Mouse (Mus musculus) right cerebral cortex, postnatal 36 days (tissue): Measurements from ENCODE around the gene Fam186a.
"Not testable (repeated sequence)": the region's sequence is repeated elsewhere in the genome, so short reads cannot be mapped to it uniquely, and the experiment has no call there.

ENCODE experiments used
- DNase-seq, 2 experiments: peaks; one replicate each; pipeline ENCODE4 v3.0.0; 2022; ENCODE audit warnings: low spot score in 2 of 2, mixed read lengths in 1 of 2

The Fam186a gene

DNA sequence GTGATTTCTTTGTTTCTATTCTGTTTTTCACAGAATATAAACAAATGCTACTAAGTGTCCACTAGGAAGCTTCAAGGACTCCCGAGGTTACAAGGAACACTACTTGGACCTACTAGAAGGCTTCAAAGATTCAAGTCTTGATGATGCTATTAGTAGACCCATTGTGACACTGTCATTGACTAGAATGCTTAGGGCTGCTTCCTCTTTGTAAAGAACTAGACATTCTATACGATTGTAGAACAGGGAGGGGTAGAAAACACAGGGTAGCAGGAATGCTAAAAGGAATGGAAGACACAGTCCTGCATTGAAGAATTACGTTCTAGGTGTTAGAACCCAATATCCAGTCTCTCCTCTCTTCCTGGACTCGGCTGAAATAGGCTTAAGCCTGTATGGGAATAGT lies at the start of gene Fam186a:
TSS of gene Fam186a (minus strand) at position 101 of the 400 bp plus-strand sequence.
- DNase-seq, result no peak

DNA sequence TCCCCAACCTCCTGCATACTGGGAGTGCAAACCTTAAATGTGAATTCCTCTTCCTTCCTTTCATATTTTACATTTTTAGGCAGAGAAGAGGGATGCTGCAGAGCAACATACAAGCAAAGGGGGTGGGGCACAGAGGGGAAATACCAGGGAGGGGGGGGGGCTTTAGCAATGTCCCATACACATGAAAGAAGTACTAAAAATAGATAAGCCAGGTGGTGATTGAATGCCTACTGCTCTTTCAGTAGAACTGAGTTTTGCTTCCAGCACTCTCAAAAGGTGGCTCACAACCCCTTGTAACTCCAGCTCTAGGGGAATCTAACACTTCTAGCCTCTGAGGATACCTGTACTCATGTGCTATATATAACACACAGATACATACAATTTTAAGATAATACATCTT lies 39.3 kb upstream of the Fam186a start:
- DNase-seq, result no peak

DNA sequence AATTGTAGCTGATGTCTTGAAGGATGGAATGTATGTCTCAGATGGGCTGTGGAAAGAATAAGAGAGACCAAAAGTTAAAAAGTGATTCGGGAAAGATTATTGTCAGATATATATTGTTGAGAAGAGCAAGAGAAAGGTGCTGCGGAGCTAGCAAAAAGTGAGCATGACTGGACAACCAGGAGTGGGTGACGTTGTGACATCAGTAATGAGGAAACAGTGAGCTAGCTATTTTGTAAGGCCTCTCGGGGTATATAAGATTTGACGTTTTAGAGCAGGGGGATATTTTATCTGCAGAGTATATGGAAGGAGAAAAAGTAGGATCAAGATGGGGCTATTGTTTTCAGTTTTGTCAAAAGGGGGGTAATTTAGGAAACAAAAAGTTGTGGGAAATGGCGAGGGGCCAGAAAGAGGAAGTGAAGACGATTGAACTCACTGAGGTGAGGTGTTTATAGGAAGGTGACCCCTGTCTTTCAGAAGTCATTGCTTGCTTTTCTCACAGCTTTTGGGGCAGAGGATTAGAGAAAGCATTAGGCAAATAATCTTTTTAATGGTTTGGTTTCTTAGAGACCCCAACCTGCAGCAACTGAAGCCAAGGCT lies 37.9 kb upstream of the Fam186a start:
- DNase-seq, result no peak

DNA sequence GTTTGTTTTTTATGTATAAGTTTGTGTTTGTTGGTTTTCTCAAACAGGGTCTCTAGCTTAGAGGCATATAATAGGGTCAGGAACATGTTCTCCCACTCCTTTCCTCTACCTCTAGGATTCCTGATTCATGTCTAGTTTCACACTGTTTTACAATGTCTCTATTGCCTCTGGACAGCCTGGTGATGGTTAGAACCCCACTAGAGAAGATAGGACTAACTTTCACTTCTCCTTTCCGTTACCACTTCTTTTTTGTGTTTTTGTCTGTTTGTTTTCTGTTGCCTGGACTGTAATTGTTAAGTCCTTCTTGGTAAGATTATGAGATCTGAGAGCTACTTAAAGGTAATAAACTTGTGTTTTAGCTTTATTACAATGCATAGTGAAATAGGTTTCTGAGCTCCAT lies 32.5 kb upstream of the Fam186a start:
- no peak for DNase-seq

DNA sequence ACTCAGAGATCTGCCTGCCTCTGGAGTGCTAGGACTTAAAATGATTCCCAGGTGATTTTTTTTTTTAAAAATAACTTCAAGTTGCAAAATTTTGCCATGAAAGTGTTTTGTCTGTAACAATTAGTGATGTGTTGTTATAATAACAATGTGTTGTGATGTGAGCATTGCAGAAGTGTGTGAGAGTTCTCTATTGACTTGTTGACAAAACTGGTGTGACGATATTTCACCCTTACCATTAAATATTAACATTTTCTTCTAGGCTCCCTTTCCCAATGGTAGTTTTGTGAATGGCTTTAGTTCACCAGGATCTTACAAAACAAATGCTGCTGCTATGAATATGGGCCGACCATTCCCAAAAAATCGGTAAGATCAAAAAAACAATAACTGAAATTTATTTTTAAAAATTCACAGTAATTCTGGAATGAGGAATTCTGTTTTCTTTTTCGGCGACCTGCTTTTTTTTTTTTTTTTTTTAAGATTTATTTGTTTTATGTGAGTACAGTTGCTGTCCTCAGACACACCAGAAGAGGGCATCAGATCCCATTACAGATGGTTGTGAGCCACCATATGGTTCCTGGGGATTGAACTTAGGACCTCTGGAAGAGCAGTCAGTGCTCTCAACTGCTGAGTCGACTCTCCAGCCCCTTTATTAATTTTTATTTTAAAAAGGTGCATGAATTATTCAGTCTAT lies 30.4 kb upstream of the Fam186a start:
- no peak for DNase-seq

DNA sequence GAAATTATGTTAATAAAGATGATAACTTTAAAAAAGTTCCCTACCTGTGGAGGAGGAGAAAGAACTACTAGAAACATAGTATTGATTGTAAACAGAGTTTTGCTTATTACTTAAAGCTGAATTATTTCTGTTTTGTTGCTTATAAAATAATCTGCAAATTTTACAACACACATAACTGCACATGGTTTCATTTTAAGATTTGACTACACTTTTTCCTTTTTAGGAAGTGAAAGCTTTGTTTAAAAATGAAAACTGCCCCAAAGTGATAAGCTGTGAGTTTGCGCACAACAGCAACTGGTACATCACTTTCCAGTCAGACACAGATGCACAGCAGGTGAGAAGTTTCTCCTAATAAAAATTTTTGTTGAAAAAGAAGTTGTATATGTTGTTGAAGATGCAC lies 26.2 kb upstream of the Fam186a start:
- DNase-seq, result no peak

DNA sequence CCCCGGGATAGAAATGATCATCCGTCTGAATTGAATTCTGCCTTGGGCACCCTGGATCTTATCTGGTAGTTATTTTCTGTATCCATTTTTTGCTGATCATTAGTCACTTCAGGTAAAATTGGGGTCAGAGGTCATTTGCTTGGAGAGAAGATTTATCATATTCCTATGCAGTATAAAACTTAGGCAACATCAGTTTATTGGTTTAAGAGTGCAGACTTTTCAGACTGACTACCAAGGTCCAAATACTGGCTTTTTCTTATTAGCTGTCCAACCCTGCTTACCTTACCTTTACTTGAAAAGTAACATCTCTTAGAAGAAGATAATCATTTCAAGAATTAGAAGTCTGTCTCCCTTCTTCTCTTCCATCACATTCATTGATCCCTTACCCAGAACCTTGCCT lies 12.9 kb upstream of the Fam186a start:
- DNase-seq, result no peak

DNA sequence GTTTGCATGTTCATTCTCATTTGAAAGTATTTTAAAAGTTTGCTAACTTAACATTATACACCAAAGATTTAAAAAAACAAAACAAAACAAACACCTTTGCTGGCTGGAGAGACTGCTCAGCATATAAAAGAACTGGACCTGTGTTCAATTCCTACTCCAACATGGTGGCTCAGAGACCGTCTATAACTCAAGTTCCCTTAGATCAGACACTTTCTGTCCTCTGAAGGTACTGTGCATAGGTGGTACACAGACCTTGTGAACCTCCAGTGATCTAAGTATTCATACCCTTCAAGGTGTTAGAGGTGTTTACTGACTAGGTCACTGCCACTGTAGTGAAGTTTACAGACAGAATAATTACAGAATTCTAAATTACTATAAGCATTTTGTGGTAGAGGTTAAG lies 12.4 kb upstream of the Fam186a start:
- DNase-seq, result no peak

DNA sequence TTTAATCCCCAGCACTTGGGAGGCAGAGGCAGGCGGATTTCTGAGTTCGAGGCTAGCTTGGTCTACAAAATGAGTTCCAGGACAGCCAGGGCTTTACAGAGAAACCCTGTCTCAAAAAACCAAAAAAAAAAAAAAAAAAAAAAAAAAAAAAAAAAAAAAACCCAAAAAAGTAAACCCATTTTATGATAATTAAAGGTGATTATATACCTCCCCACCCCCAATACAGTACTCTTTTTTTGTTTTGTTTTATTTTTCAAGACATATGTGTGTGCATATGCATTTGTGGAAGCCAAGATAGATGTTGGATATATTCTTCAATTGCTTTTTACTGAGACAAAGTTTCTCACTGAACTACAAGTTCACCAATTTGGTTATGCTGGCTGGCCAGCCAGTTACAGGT lies 9.3 kb upstream of the Fam186a start:
- DNase-seq, result not testable (repeated sequence)

DNA sequence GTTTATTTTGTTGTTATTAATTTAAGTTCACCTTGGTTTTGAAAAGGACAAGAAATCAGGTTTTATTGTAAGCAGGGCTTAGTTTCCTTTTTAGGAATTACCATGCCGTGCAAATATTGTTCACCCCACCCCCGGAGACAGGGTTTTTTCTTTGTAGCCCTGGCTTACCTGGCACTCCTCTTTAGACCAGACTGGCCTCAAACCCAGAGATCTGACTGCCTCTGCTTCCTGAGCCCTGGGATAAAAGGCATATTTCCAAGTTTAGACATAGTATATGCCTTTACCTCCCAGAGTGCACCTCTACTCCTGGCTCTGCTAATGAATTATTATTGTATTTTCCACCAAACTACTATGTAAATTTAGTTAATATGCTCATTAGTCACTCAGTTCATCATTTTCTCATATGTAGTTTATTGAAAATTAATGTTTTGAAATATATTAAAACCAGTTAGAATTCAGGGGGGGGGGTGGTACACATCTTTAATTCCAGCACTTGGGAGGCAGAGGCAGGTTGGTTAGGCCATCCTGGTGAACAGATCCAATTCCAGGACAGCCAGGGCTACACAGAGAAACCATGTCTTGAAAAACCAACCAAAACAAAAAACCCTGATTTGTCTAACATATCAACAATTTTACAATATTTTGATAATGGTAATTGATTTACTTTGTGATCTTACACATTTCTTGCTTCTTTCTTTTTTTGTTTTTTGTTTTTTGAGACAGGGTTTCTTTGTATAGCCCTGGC lies 7.8 kb upstream of the Fam186a start:
- no peak for DNase-seq

DNA sequence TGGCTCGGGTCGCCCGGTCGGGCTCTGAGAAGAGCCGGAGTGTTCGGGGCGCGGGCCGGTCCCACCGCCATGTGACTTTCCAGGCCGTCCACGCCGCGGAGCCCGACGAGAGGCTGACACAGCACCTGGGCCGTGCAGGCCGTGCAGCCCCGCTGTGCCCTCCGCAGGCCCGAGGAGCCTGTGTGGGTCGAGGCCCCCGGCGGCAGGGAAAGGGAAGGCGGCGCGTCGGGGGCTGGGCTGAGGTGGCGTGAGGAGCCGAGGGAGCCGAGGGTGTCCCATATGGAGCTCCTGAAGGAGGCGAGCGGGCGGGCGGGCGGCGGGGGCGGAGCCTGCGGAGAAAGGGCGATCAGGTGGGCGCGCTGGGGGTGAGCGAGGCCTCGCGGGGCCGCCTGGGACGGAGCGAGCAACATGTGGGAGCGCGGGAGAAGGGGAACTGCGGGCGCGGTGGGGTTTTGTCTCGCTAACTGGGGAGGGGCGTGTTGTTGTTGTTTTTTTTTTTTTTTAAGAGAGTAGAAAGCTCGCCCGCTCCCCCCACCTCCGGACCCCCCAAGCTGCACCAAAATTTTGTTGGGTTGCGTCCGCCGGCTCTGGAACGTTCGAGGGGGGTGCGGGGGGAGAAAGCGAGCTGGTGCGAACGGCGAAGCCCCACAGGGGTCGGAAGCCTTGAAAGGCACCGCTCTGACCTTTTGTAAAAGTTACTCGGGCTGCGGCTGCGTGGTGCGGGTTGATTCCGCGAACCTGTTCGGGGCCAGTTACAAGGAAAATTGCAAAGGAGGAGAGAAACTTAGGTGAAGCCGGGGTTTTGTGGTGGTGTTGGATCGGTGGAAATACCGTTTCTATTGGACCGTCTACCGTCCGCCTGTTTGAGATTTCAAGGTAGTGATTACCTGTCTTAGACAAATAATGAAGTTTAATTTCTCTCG lies 6.4 kb upstream of the Fam186a start:
- DNase-seq, result no peak

DNA sequence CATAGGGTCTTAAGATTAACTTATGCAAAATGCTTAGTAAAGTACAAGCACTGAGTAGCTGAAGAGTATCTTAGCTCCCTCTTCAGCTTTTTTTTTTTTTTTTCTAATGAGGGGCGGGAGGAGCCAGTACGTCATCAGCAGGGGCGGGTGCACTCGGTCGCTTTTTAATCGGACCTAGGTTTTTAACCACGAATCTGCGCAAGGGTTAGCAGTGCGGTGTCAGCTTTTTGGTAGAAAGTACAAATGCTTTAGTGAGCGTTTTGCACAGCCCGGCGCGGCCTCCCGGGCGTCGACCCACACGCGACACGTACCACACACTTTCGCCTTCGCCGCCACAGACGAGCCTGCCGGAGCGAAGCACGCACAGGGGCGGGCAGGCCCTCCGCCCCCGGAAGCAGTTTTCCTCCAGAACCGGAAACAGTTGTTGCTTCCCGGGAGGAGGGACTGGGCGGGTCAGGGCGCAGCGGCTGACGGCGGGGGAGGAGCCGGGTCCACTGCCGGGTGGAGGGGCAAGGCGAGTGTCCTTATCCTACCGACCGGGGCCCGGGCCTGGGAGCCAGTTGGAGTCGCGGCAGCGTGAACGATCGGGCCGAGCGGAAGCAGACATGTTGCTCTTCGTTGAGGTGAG lies 5.6 kb upstream of the Fam186a start:
- DNase-seq, result peak; percentile 91 to 94

DNA sequence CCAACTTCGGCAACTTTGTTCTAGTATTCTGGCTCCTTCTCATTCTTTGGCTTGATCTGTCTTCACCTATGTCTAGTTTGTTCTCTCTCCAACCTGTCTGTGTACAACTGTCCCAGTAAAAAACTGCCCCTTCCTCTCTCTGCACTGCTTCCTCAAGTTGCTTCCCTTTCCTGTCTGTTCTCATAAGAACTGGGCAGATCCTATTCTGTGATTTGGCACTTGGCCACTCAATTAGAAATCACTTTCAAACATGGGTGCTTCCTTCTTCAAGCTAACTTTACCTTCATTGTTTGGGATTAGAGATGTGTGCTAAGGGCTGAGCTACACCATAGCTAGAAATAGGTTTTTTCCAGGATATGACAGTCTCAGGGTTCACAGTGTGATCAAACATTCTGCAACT lies 3.7 kb upstream of the Fam186a start:
- DNase-seq, result no peak

DNA sequence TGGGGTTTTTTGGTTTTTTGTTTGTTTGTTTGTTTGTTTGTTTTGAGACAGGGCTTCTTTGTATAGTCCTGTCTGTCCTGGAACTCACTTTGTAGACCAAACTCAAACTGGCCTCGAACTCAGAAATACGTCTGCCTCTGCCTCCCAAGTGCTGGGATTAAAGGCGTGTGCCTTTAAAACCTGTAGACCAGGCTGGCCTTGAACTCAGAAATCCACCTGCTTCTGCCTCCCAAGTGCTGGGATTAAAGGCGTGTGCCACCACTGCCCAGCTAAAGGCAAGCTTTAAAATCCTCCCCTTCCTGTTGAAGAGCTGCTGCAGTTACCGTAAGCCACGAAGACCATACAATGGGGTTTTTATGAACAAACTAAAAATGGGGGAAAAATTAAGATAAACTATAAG lies 2.9 kb upstream of the Fam186a start, which contains the start of gene Larp4:
TSS of gene Larp4 (plus strand) at position 301 of the 400 bp plus-strand sequence.
- not testable (repeated sequence) for DNase-seq

DNA sequence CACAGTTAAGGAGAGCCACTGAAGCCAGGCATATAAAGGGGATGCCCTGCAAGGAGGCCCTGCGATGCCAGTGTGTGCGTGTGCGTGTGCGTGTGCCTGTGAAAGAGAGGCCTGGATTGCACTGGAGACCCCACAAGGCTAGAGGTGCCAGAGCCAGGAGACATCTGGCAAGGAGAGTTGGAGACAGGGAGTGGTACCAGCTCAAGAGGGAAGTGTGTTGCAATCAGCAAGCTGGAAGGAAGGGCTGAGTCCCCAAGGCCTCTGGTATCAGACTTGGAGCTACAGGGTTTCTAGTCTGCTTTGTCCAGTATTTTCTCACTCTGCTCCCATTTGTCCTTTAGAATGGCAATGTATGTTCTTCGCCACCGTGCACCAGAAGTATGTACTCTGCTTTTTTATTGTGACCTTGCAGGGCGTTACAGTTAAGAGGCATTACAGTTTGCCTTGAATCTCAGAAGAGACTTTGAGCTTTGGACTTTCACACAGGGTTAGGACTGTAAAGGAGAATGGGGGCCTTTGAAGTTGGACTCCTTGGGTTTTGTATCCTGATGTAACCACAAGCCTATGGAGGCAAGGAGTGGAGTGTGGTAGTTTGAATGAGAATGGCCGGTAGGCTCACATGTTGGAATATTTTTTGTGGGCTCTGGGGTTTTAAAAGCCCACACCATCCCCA lies 1.6 kb downstream of the Fam186a start:
- no peak for DNase-seq

DNA sequence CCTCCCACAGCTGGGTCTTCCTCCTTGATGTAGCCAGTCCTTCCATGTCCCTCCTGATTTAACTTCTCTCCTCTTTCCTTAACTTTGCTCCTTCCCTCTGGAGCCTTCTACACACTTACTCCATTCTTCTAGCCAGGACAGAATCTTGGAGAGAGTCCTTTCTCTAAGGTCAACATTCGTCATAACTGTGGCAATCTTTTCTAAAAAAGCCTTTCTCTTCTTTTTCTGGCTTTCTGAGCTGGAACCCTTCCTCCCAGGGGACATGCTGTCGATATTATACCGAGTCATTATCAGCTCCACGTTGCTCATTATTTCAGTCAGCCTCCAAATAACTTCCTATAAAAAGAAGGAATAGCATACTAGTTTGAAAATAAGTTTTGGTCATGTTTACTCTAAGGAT lies 11.5 kb downstream of the Fam186a start:
- DNase-seq, result no peak

DNA sequence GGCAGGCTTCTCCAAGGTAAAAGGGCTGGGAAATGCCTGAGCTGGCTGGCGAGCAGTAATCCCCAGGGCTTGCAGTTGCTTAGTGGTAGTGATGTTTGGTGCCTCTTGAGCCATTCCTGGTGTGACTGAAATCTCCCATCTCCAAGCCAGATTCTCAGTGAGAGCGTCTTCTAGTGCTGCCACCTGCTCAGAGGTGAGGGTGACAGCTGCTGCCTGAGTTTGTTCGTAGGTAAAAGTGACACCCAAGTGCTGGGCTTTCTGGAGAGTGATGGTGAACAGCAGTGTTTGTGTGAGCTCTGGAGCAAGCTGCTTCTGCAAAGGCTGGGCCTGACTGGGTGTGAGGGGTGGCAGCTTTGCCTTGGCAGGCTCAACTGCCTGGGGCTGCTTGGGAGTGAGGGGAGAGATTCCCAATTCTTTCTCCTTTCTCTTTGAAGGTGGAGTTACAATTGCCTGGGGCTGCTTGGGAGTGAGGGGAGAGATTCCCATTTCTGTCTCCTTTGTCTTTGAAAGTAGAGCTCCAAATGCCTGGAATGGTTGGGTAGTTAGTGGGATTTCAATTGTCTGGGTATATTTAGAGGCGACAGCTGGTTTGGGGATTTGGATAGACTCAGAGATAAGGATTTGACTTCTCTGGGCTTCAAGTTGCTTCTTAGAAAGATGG lies 25.8 kb downstream of the Fam186a start:
- DNase-seq, result no peak

DNA sequence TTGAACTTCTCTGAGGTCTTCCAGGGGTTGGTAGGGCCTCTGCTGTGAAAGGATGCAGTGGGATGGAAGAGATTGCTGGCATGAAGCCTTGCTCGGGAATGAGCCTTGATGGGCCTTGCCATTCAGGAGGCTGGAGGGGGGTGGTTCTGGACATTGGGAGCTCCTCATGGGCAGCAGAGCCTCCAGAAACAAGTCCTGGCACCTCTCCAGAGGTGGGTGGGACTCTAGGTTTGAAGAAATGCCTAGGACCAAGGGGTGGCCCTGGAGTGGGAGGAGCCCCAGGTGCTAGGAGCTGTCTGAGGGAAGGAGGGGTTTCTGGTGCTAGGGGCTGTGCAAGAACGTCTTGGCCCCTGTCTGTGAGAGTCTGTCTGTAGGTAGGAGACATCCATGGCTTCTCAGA lies 26.4 kb downstream of the Fam186a start:
- no peak for DNase-seq

DNA sequence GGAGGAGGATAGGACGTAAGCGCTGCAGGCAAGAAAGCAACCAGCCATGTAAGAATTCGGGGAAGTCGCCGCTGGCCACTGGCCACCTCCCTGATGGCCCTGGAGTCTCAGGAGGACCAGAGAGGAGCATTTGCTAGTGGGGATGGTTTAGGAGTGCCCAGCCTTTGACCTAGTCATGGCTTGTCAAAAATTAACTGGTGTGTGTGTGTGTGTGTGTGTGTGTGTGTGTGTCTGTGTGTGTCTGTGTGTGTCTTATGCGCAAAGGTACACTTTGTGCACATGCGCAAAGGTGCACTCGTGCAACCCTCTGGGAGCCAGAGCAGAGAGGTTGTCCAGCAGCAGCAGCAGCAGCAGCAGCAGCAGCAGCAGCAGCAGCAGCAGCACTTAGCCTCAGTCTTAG lies 29.0 kb downstream of the Fam186a start:
- no peak for DNase-seq

DNA sequence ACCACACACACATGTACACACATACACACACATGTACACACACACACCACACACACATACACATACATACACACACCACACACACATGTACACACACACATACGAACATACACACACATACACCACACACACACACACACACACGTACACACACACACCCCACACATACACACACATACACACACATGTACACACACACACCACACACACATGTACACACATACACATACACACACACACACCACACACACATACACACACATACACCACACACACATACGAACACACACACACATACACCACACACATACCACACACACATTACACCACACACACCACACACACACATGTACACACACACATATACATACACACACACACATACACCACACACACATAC lies 30.2 kb downstream of the Fam186a start:
- no peak for DNase-seq
